Mouse (Mus musculus): ENCODE results near the gene Card10.

Gene Card10

DNA sequence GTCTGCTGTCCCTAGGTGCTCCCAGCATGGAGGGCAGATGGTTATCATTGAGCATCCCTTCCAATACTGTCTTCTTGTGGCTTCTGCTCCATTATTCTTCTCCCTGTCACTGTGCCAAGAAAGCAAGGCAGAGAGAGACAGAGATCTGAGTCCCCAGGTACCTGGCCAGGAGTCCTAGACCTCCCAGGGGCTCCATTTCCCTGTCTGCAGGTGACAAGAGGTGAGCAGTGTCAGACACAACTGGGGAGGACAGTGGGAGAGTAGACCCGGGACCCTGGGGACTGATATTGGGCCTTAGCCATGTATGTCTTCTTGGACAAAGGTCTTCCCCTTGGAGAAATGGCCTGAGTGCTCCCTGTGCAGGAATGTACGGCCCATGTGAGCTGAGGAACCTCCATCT, 2.5 kb upstream of the Card10 start:
- in situ Hi-C loops (cut with MboI; ENCODE audit: unreplicated experiment in 2 of 2) = loop anchor here in 1 of 2 experiments (25.0 kb wide), 3 partner anchors 793 to 1607 kb away; partner anchors contain the start of gene Mgat3

DNA sequence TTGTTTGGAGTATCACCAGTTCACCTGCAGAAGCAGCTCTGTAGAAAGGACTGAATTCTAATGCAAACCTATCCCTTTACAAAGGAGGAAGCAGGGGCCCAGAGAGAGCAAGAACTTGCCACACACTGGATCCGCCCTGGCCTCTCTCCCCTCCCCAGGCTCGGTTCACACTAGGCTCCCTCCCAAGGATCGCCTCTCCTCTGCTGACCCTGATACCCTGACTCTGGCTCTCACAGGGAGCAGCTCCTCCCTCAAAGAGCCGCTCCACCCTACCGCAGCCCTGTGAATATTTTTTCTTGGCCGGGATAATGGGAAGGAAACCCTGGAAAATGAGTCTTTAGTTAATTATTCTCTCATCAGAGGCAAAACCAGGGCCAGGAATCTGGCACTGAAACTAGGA, 1.5 kb upstream of the Card10 start:
- in situ Hi-C loops (cut with MboI; ENCODE audit: unreplicated experiment in 2 of 2) = loop anchor here in 1 of 2 experiments (25.0 kb wide), 3 partner anchors 792 to 1608 kb away; partner anchors contain the start of gene Mgat3

DNA sequence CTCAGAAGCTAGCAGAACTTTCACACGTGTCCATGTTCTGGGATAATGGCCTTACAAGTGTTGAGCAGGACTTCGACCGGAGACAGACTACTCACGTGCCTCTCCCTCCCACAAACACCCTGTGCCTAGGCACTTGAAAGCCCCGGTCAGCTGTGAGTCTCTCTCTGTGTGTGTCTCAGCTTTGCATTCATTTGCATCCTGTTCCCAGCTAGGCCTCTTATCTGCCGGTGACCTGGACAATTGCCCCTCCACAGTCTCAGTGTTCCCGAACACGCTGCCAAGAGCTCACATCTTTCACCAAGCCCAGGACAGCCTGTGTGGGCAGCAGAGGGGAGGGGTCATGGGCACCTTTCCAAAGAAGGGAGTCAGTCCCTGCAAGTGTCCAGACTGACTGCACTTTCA, 658 bp upstream of the Card10 start:
- in situ Hi-C loops (cut with MboI; ENCODE audit: unreplicated experiment in 2 of 2) = loop anchor here in 1 of 2 experiments (25.0 kb wide), 3 partner anchors 791 to 1609 kb away; partner anchors contain the start of gene Mgat3

DNA sequence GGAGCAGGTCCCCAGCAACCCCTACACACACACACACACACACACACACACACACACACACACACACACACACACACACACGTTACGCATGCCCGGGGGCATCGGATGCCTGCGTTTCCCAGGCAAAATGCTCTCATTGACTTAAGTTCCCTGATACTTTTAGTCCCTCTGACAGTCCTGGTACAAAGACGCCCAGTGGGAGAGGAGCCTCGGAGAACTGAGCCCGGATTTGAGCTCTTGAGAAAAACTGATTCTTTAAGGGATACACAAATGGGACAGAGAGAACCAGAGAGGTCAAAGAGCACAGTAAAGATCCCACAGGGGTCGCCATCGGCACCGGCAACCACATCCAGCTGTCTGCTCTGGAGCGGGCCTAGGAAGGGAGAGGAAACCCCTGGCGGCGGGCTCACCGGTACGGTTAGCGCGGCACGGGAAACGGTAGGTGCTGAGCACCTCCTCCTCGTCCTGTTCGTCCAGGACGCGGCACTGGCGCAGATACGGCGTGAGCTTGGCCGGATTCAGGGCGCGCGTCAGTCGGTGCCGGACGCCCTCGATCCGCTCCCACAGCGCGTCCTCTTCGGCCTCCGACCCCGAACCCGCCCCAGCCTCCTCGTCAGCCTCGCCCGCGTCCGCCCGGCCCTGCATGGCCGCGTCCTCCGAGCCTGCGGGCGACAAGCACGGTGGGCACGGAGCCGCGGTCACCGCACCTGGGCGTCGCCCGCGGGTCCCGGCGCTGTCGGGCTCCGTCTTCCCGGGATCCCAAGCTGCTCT, 686 bp downstream of the Card10 start:
- in situ Hi-C loops (cut with MboI; ENCODE audit: unreplicated experiment in 2 of 2) = loop anchor here in 1 of 2 experiments (25.0 kb wide), 3 partner anchors 790 to 1610 kb away; partner anchors contain the start of gene Mgat3

DNA sequence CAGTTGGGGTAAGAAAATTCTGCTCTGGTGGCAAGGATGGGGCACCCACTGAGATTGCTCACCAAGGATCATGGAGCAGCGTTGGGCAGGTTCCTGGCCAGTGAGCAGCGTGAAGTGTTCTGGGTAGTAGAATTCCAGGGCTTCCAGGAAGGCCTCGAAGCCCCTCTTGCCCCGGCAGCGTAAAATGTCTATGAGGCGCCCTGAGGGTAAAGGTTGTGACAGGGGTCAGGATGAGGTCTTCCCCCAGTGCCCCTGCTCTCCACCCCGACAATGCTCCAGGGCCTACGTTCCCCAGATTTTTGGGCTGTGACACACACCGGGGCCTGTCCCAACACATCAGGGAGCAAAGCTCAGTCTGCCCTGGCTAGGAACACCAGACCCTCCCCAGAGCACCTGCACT, 1.3 kb downstream of the Card10 start:
- in situ Hi-C loops (cut with MboI; ENCODE audit: unreplicated experiment in 2 of 2) = loop anchor here in 1 of 2 experiments (25.0 kb wide), 3 partner anchors 789 to 1611 kb away; partner anchors contain the start of gene Mgat3

DNA sequence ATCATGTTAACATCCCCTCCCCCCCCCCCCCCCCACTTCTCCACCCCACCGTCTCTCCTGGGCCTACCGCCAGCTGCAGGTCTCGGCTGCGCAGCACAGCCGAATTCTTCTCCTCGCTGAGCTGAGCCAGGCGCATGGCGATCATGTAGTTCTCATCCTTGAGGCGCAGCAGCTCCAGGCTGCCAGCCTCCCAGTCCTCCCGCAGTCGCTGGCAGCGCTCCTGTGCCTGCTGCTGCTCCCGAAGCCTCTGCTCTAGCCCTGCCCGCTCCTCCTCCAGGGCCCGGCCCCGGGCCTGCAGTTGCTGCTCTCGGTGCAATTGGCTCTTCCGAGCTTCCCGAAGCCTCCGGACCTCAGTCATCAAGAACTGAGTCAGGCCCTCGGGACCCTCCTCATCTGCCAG, 3.8 kb downstream of the Card10 start:
- in situ Hi-C loops (cut with MboI; ENCODE audit: unreplicated experiment in 2 of 2) = loop anchor here in 1 of 2 experiments (10.0 kb wide), 1 partner anchor 584 kb away; no protein-coding TSS in a partner anchor

DNA sequence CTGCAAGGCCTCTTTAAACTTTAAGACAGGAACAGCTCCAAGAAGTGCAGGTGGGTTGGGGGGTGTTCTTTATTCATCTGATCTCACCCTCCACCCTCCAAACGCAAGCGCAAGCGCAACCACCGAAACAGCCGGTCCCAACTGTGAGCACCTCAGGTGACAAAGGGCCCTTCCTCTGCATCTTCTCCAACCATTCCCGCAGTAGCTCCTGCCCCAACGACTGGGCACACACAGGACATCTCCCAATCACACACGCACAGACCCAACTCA, 5.8 kb downstream of the Card10 start:
- in situ Hi-C loops (cut with MboI; ENCODE audit: unreplicated experiment in 2 of 2) = loop anchor here in 1 of 2 experiments (10.0 kb wide), 1 partner anchor 582 kb away; no protein-coding TSS in a partner anchor

DNA sequence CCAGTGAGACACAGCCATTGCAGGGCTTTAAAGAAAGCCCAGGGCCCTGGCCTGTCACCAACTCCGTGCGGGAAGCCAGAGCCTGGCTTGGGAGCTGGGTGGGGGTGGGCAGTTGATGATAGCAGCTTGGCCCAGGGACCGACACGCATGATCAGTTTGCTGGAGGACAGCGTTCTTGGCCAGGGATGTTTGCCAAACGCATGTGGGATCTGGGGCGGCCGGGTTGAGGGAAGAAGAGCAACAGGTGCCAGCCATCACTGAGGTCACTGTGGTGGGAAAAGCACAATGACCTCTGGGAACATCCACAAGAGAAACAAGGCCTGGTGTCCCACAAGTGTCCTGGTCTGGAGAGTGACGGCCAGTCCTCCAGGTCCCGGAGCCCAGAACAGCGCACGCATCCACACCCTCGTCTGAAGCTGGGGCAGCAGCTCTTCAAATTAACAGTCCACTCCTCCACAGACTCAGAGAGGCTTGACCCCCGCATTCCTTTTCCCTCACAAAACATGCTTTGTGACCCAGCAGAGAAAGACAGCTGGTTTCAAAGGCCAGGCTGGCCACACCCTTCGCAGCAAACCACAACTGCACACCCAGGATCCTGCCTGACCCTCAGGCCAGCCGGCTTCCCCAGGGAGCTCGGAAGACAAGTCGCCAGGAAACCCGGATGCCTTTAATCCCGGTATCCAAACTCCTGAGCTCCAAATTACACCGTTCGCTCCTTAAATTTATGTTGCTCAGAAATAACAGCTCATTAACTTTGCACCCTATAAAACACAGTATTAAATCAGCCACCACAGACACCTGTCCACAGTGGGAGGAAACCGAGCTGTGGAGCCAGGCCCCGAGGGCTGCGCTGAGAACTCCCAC, 6.4 kb downstream of the Card10 start:
- in situ Hi-C loops (cut with MboI; ENCODE audit: unreplicated experiment in 2 of 2) = loop anchor here in 1 of 2 experiments (10.0 kb wide), 1 partner anchor 582 kb away; no protein-coding TSS in a partner anchor

DNA sequence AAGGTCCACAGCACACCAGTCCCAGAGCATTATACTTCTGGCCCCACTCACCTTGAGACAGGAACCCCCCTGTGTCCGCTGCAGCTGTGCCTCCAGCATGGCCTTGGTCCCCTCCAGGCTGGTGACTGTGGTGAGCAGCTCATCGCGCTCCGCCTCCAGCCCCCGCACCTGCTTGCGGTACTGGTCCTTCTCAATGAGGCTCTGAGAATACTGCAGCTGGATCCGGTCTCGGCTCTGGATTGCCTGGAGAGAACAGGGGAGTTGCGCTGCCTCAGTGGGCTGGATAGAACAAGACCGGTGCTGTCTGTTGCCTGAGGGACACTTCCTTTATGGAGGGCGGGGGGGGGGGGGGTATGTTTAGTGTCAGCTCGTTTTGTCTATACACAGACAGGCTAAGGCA, 11.9 kb downstream of the Card10 start:
- in situ Hi-C loops (cut with MboI; ENCODE audit: unreplicated experiment in 2 of 2) = loop anchor here in 1 of 2 experiments (10.0 kb wide), 1 partner anchor 576 kb away; no protein-coding TSS in a partner anchor

DNA sequence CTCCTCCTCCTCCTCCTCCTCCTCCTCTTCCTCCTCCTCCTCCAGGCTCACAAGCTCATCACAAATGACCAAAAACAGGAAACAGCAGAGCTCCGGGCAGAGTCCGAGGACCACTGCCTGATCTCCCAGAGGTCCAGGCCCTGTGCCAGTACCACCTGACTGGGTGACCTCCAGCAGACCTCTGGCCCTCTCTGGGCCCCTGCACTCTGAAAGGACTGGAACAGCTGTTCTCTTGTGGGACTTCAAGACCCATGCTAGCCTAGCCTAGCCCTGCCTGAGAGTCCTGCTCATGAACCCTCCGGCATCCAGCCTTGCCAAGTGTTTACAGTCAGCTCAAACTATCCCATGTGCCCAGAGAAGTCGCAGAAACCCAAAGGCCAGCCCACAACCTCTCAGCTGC, 12.4 kb downstream of the Card10 start:
- in situ Hi-C loops (cut with MboI; ENCODE audit: unreplicated experiment in 2 of 2) = loop anchor here in 1 of 2 experiments (10.0 kb wide), 1 partner anchor 576 kb away; no protein-coding TSS in a partner anchor

DNA sequence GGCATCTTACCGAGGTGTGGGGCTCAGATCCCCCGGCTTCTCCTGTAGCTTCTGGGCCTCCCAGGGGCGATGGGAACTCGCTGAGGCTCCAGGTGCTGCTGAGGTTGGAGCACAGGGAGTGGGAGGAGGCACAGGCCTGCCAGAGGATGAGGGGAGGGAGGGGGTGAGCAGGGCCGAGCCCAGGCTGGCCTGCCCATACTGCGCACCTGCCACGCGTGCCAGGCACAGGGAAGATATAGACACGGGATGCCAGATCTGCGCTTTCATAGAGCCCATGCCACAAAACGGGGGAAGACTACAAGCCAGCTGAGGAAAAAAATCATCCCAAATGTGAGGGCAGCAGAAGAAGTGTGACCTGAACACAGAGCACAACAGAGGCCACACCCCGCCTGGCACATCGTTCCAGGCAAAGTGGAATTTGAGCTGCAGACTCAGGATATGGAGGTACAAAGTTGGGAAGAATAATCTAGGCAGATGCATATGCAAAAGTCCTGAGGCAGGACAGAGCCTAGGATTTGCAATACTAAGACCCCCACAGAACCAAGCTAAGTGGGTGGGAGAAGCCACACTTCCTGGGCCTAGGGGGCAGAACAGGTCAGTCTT, 13.0 kb downstream of the Card10 start:
- in situ Hi-C loops (cut with MboI; ENCODE audit: unreplicated experiment in 2 of 2) = loop anchor here in 1 of 2 experiments (10.0 kb wide), 1 partner anchor 575 kb away; no protein-coding TSS in a partner anchor

DNA sequence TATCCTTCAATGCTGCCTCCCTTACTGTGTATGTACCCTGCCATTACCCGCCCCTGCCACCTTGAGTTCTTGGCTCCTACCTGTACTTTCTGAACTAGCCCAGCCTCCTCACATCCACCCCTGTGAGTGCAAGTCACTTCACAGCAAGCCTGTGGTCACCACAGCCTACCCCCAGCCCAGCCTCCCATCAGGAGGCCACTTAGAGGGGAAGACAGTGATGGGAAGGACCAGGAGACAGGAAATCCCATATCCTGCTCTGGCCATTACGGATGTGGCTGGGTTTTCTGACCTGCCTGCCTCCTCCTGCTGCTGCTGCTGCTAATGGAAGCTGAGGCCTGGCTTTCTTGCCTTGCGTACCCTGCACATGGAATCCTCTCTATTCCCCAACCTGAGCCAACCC, 14.8 kb downstream of the Card10 start:
- in situ Hi-C loops (cut with MboI; ENCODE audit: unreplicated experiment in 2 of 2) = no loop called here

DNA sequence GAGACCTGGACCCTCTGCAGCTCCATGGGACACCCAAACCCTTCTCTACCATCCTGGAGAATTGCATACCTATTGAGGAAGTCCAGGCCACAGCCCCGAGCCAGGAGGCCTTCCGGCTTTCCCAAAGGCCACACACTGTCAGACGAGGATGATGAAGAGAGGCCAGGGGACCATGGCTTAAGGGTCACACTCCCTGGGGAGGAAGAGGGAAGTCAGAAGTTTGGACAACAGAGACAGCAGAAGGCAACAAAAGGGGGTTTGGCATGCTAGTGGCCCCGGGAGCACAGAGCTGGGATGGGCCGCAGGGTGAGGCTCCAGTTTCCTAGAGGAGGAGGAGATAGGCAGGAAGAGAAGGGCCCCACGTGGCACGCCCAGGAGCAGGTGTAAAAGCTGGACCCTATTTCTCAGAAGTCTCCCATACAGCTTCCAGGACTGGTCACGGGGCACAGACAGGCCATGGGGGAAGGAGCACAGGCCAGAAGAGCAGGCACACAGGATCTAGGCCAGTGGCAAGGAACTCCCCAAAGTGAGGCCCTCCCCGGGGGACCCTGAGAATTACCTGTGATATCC, 15.5 kb downstream of the Card10 start:
- in situ Hi-C loops (cut with MboI; ENCODE audit: unreplicated experiment in 2 of 2) = no loop called here

DNA sequence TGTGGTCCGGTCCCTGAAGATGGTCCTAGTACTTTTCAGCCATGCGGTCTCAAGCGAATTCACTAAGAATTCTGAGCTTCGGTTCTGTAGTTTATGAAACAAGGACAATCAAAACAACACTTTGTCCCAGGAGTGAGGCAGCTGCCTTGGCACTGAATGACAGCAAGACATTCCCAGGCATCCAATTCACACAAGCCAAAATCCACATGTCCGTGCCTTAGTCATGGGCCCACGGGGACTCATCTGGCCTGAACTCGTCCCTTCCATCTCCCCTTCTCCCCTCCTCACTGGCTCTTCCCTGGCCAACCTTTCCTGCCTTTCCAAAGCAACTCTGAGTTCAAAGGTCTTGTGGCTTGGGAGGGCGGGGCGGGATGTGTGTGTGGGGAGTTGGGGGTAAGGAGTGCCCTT, 16.4 kb downstream of the Card10 start:
- in situ Hi-C loops (cut with MboI; ENCODE audit: unreplicated experiment in 2 of 2) = no loop called here

DNA sequence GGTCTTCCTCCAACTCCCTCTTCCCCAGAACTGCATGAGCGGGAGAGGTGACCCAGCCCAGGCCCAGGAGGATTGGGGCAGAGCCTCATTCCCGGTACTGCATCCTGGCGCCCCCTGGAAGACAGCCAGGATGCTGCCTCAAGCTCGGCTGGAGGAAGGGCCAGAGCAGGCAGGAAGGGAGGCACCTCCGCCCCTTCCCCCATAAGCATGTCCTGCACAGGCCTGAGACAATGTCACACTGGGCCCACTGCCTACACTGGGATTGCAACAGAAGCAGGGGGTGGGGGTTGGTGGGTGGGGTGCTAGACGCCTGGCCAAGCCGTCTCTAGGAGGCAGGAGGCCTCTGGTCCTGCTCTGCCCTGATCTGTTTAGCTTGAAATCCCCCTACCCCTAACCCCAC, 16.9 kb downstream of the Card10 start:
- in situ Hi-C loops (cut with MboI; ENCODE audit: unreplicated experiment in 2 of 2) = no loop called here

DNA sequence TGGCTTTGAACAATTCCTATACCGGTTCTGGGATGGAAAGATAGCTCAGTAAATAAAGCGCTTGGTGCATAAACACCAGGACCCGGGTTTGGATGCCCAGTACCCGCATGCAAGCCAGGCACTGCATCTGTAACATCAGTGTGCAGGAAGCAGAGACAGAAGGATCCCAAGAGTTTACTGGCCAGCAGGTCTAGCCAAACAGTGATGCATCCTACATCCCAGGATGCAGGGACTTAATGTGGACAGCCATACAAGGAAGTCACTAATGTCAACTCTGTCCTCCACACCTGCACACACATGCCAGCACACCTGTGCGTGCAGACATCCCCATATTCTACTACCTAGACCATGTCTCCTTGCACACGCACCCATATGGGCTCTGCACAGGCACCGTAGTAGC, 17.6 kb downstream of the Card10 start:
- in situ Hi-C loops (cut with MboI; ENCODE audit: unreplicated experiment in 2 of 2) = no loop called here

DNA sequence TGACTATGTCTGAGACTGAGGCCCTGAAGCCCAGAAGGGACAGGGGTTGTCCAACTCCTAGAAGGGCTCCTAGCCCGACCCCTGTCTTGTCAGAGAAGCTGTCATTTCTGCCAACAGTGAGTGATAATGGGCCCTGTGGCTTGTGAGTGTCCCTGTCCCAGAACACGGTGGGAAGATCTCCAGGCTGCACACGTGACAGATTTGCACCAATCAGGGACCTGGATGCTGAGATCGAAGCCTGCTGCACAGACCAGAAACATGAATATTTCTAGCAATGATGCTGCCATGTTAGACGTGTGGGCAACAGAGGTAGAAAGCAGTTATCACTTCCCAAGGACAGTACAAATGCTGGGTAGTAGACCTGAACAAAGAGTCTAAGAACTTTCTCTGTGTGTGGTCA, 18.3 kb downstream of the Card10 start:
- in situ Hi-C loops (cut with MboI; ENCODE audit: unreplicated experiment in 2 of 2) = no loop called here

DNA sequence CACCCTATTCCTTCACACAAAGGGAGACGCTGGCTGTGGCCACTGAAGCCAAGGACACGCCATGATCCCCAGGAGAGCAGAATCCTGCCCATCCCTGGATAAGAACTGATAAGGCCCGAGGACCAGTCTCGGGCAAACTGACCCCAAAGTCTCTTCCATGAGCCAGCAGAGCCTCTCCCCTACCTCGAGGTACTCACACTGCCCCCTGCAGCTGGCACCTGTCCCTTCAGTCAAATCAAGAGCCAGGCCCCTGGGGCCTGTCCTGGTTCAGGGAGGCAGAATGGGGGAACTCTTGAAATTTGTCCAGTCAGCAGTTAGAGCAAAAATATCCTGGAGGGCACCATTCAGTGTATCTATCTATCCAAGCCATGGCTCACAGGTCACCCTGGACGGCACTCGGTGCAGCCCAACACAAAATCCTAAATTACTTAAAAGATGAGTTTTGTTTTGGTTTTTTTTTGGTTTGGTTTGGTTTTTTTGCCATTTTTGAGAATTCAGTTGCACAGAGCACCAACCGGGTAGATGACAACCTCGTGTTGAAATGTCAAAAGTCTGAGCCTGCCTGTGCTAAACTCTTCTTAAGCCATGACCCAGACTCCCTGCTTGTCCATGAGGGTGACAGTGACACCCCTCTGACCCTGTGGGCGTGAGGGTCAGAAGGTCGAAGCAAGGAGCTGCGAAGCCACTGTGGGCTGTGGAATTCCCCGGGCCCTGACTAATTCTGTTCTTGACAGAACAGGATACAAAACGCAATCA, 20.3 kb downstream of the Card10 start:
- in situ Hi-C loops (cut with MboI; ENCODE audit: unreplicated experiment in 2 of 2) = no loop called here

DNA sequence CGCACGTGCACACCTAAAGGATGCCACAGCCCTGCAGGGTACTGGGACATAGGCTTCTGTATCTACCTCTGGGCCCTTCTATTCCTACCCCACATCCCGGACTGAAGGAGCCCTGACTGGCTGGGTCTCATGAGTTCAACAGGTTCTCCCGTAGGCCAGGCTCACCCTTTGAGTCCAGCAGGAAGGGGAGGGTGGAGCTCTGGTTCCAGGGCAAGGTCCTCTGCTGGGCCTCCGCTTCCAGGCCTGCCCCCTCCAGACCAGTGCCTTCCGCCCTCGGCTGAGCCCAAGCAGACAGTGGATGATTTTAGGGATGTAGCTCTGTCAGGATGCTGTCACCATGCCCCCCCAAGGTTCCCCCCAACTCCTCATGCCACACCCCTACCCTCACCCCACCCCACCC, 21.9 kb downstream of the Card10 start:
- in situ Hi-C loops (cut with MboI; ENCODE audit: unreplicated experiment in 2 of 2) = no loop called here

DNA sequence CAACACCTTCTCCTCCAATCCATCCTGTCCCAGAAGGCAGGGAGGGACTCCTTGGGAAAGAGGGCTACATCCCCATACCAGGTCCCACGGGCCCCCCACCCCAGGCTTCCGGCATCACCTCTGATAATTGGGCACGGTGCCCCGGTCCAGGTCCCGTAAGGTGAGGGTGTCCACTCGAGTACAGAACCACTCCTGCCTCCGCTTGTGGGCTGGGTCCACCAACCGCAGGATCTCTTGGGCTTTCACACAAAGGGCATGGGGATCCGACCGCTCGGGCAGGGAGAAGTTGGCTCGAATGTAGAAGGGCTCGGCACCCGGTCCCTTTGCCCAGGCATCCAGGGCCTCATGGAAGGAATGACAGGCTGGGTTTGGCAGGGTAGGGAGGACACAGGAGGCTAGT, 22.5 kb downstream of the Card10 start:
- in situ Hi-C loops (cut with MboI; ENCODE audit: unreplicated experiment in 2 of 2) = no loop called here

All from v-Abl transformed pro-B cells (cell line).